Mouse (Mus musculus): ENCODE data around the gene Kcnj4.

DNA sequence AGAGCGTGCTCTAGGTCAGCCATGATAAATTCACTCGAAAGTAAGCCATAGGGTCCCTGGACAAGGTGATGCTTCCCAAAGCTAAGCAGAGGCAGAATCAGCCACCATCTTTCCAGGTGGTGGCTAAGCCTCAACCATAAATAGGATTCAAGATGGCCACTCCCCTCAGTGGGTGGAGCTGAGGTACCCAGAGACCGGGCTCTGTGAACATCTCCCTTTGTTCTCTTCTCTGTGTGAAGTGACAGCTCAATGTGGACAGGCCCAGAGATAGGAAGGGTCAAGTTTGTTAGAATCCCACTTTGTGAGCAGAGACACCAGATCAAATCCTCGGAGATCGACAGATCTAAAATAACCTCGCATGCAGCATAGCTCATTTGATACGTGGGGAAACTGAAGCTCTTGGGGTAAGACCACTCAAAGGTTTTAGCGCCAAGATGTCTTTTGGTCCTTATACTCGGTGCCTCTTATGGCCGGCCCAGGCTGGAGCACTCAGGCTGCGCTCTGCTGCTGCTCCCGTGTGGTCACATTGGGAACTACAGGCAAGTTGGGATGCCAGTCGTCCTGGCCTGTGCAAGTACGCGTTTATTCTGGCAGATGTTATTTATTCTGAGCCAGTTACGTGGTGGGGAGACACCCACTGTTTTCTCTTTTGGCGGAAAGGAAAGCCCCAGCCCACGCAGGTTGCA is 38.3 kb downstream of the Kcnj4 start:
- peak; percentile 100 for TF ChIP-seq CTCF (IDR thresholded peaks at IDR 0.05)
- no peak for TF ChIP-seq EP300 (IDR thresholded peaks at IDR 0.05)
